Mouse (Mus musculus) intestine, embryonic 14.5 days (tissue): ENCODE measurements around the gene Larp4. TPM values are rescaled to one million over a fixed set of nuclear protein-coding genes. Genes with fewer than 3 reads are reported as not detected.

ENCODE experiments used
- ATAC-seq: fragments of 200-750 bp; cut with Nextera tagmentation; replicated peaks from 2 replicates; pipeline ENCODE4 v1.8.0; 2017; ENCODE audit warnings: low read depth, moderate number of reproducible peaks, moderate TSS enrichment, moderate library complexity; ENCODE audit not compliant: low FRiP score, low TSS enrichment
- DNase-seq: peaks from one replicate; pipeline ENCODE4 v3.0.0-alpha.2; 2018; ENCODE audit warnings: low spot score
- H3K27ac ChIP-seq: fragments of 300-500 bp; sonication (generic); 2 replicates; pipeline ENCODE4 v1.5.1; 2014; ENCODE audit warnings: low read depth, mild to moderate bottlenecking, control low read depth
- H3K27me3 ChIP-seq: fragments of 300-500 bp; sonication (generic); replicated peaks from 2 replicates; pipeline ENCODE4 v1.6.1; 2014; ENCODE audit warnings: low read length, control low read depth; ENCODE audit not compliant: control insufficient read depth, insufficient read depth
- H3K36me3 ChIP-seq: fragments of 300-500 bp; sonication (generic); 2 replicates; pipeline ENCODE4 v1.6.1; 2014; ENCODE audit warnings: low read length, control low read depth; ENCODE audit not compliant: control insufficient read depth, insufficient read depth
- H3K4me1 ChIP-seq: fragments of 300-500 bp; sonication (generic); replicated peaks from 2 replicates; pipeline ENCODE4 v1.6.1; 2014; ENCODE audit warnings: low read length, control low read depth, mixed read lengths; ENCODE audit not compliant: control insufficient read depth, insufficient read depth
- H3K4me2 ChIP-seq: fragments of 300-500 bp; sonication (generic); 2 replicates; pipeline ENCODE4 v1.6.1; 2014; ENCODE audit warnings: low read length
- H3K4me3 ChIP-seq: fragments of 300-500 bp; sonication (generic); 2 replicates; pipeline ENCODE4 v1.5.1; 2014; ENCODE audit warnings: low read depth, low read length, control low read depth, mixed read lengths
- H3K9ac ChIP-seq: fragments of 300-500 bp; sonication (generic); 2 replicates; pipeline ENCODE4 v1.6.1; 2014; ENCODE audit warnings: mild to moderate bottlenecking, low read length
- H3K9me3 ChIP-seq: fragments of 300-500 bp; sonication (generic); 2 replicates; pipeline ENCODE4 v1.6.1; 2016; ENCODE audit warnings: low read length, control low read depth; ENCODE audit not compliant: control insufficient read depth
- WGBS: fragments of 180-500 bp; shearing (Covaris S2); extraction: QIAGEN DNeasy Blood & Tissue Kit; methylation state at CpG from one replicate; pipeline ENCODE4 v1.1.7; 2014; 5-methylcytosine and 5-hydroxymethylcytosine counted together
- polyA plus RNA-seq: library from polyadenylated mRNA; unstranded; fragments of >200 nt; fragmentation: Nextera tagmentation; extraction: Ambion mirVana; gene quantifications from 2 replicates; pipeline ENCODE4 v1.2.1, GENCODE M21; 2014

The Larp4 gene
- polyA plus RNA-seq, 1 experiment from 2014 or later: 49.0 TPM

- Histone ChIP-seq H3K9ac (no peak overlapping the region), H3K4me3 (no peak overlapping the region), H3K4me1 (no peaks in the 10 kb centered on the region), H3K9me3 (peaks cover 3% of the 10 kb centered on the region; the same call in 1 of the 2 replicates), H3K36me3 (no peaks in the 10 kb centered on the region), H3K27me3 (no peaks in the 10 kb centered on the region), H3K4me2 (no peak overlapping the region), H3K27ac (no peak overlapping the region)
- DNase-seq (no peak), ATAC-seq (no peak)
- 77% methylated on average over 11 of the region's 11 CpGs for WGBS
Measured at GRCm38 (mm10) chr15:100025076-100025834, 55.4 kb downstream of the Larp4 start.

DNA sequence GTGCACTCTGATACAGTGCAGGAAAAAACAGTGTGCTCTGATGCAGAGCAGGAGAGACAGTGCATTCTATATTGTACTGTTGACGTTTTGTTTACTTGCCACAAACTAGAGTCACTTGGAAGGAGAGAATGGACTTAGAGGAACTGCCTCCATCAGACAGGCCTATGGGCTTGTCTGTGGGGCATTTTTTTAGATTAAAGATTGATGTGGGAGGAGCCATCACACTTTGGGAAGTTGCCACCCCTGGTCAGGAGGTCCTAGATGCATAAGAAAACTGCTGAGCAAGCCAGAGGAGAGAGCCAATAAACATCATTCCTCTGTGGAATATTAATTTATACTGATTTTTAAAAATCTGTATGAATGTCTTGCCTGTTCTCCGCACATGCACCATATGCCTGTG is 58.3 kb downstream of the Larp4 start:
- no peaks in the 10 kb centered on the region for H3K4me1 ChIP-seq
- no peaks in the 10 kb centered on the region for H3K9me3 ChIP-seq
- 87% methylated on average over 2 of the region's 2 CpGs for WGBS
- H3K4me2 ChIP-seq: no peak overlapping the region
- no peak overlapping the region for H3K9ac ChIP-seq
- H3K27ac ChIP-seq: no peak overlapping the region
- DNase-seq (no peak), ATAC-seq (no peak)
- no peaks in the 10 kb centered on the region for H3K36me3 ChIP-seq
- H3K4me3 ChIP-seq: no peak overlapping the region
- H3K27me3 ChIP-seq: no peaks in the 10 kb centered on the region

DNA sequence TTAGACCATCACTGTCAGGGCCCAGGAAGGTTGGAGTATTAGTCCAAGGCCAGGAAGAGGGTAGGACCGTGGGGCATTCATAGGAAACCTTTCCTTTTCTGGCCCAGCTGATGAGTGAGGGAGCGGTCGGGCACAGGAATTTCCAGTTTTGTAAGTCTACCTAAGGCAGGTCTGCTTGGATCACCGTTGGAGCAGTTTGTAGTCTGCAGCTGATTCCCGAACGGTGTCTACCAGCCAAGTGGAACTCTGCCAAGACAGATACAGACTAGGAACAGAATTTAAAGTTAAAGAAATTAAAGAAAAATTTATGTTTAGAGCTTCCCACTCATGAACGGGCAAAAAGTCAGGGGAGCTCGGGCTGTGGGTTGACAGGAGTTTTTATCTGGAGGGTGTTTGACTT is 59.6 kb downstream of the Larp4 start:
- 63% methylated on average over 8 of the region's 8 CpGs for WGBS
- Histone ChIP-seq H3K27ac (no peak overlapping the region), H3K9ac (no peak overlapping the region), H3K4me2 (no peak overlapping the region), H3K36me3 (no peaks in the 10 kb centered on the region), H3K27me3 (no peaks in the 10 kb centered on the region), H3K4me3 (no peak overlapping the region), H3K9me3 (no peaks in the 10 kb centered on the region), H3K4me1 (no peaks in the 10 kb centered on the region)
- DNase-seq (no peak), ATAC-seq (no peak)

DNA sequence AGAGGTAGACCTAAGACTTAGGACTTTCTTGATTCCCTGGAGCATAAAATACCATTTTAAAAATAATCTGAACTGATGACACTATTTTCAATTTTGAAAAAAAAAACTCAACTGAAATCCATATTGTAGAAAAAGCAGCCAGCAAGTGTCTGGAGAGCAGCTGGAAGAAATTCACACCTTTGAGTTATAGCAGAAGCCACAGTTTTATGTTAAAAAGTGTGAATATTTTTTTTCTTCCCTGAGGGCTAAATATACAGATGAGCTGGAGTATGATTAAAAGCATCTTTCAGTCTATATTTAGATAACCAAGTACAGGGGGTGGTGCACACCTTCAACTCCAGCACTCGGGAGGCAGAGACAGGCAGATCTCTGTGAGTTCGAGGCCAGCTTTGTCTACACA is 60.0 kb downstream of the Larp4 start:
- Histone ChIP-seq H3K27ac (no peak overlapping the region), H3K4me1 (no peaks in the 10 kb centered on the region), H3K4me2 (no peak overlapping the region), H3K9me3 (no peaks in the 10 kb centered on the region), H3K4me3 (no peak overlapping the region), H3K27me3 (no peaks in the 10 kb centered on the region), H3K9ac (no peak overlapping the region), H3K36me3 (no peaks in the 10 kb centered on the region)
- no peak for DNase-seq
- no peak for ATAC-seq
- WGBS: 91% methylated on average over 2 of the region's 2 CpGs

DNA sequence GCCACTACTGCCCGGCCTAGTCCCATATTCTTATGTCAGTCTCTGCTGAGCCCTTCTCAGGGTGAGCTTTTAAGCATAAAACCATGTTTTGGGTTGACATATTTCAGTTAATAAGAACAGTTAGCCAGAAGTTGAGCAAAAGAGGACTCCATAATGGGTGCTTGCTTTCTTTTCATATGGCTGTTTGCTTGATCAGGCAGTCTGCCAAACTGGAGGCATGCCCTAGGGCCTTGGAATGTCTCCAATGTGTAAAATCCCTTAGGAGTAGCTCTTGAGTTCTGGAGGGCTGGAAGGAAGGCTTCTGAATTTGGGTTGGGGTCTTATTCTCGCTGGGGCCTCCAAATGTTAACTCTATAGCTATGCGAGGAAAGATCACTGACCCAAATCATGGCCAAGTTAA is 62.7 kb downstream of the Larp4 start:
- H3K9me3 ChIP-seq: no peaks in the 10 kb centered on the region
- H3K27ac ChIP-seq: no peak overlapping the region
- H3K27me3 ChIP-seq: no peaks in the 10 kb centered on the region
- no peak for ATAC-seq
- no peak overlapping the region for H3K9ac ChIP-seq
- no peak overlapping the region for H3K4me3 ChIP-seq
- DNase-seq: no peak
- H3K36me3 ChIP-seq: no peaks in the 10 kb centered on the region
- no peak overlapping the region for H3K4me2 ChIP-seq
- WGBS: 96% methylated on average over 3 of the region's 3 CpGs
- H3K4me1 ChIP-seq: no peaks in the 10 kb centered on the region

DNA sequence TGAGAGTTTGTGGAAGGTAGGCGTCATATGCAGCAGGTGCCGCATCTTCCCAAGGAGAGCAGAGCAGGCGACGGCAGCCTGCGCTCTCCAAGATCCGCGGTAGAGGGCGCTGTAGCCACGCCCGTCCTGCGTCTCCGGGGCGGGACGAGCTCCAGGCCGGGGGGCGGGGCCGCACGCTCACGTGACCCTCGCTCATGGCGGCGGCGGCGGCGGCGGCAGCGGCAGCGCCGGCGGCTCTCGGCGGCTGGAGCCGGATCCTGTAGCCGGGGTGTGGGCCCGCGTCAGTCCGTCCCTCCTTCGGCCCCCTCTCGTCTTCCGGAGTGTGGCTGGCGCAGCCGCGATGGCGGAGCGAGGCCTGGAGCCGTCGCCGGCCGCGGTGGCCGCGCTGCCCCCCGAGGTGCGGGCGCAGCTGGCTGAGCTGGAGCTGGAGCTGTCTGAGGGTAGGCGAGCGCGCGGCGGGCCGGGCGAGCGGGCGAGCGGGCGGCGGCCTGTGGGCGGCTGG is 68.7 kb downstream of the Larp4 start, which contains the start of gene Dip2b:
TSS of gene Dip2b (plus strand) at position 195 of the 502 bp plus-strand sequence.
- peak; percentile 89 for ATAC-seq

GRCm38 (mm10) chr15:100039001-100039701 is 69.3 kb downstream of the Larp4 start:
- H3K4me3 ChIP-seq: peak overlapping the region; percentile 61
- under 1% methylated on average over 34 of the region's 36 CpGs for WGBS
- peak overlapping the region; percentile 91 for H3K4me2 ChIP-seq
- H3K9ac ChIP-seq: peak overlapping the region; percentile 96
- DNase-seq (peak; percentile 91), ATAC-seq (peak; percentile 65; the same call in 1 of the 2 replicates)
- no peaks in the 10 kb centered on the region for H3K36me3 ChIP-seq
- H3K9me3 ChIP-seq: no peaks in the 10 kb centered on the region
- H3K27me3 ChIP-seq: no peaks in the 10 kb centered on the region
- H3K27ac ChIP-seq: peak overlapping the region; percentile 95
- peaks cover 23% of the 10 kb centered on the region for H3K4me1 ChIP-seq

More for the DNA sequence above, 68.7 kb downstream of the Larp4 start, which contains the start of gene Dip2b:
- Histone ChIP-seq H3K36me3 (no peaks in the 10 kb centered on the region), H3K27me3 (no peaks in the 10 kb centered on the region), H3K27ac (peak within 1 kb of the TSS; percentile 95), H3K9ac (peak within 1 kb of the TSS; percentile 96), H3K9me3 (no peaks in the 10 kb centered on the region), H3K4me1 (peaks cover 23% of the 10 kb centered on the region), H3K4me2 (peak within 1 kb of the TSS; percentile 91), H3K4me3 (peak within 1 kb of the TSS; percentile 61)
- peak; percentile 98 for DNase-seq
- 0% methylated on average over 33 of the region's 68 CpGs for WGBS

DNA sequence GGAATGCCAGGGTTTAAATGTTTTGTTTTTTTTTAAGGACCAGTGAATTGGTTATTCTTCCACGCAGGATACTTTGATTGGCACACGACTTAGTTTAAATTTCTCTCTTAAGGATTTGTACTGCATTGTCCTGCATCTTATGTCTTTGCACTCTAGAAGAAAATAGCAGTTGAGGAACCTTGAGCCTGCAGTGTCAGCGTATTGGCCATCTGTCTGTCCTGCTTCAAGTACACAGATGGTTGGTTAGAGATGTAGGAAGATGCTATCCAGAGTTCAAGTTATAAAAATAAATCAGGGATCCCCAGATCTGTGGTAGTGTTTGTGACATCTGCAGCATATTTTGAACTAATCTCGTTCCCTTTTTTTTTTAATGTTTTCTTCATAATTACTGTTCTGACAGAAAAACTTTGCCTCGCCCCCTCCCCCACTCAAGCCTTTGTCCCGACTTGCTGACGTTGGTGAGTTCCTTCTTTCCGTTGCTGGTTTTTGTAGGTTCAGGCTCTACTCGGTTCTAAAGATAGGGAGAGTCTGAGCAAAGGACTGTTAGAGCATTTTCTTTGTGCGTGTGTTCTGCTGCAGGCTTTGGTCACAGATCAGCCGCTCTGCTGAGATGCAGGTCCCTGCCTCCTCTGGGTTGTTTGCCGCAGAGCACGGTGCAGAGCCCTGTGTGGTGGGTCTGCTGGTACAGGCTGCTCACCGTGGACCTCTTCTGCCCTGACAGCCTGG is 70.8 kb downstream of the Larp4 start:
- peak overlapping the region; percentile 11; the same call in 1 of the 2 replicates for H3K27ac ChIP-seq

More for the DNA sequence above, 70.8 kb downstream of the Larp4 start:
- Histone ChIP-seq H3K4me2 (peak overlapping the region; percentile 91), H3K9ac (0 out of 2 replicates have a peak overlapping the region, but pooled peaks have one; percentile 27), H3K4me1 (peaks cover 25% of the 10 kb centered on the region), H3K4me3 (0 out of 2 replicates have a peak overlapping the region, but pooled peaks have one; percentile 8), H3K36me3 (no peaks in the 10 kb centered on the region), H3K9me3 (no peaks in the 10 kb centered on the region), H3K27me3 (no peaks in the 10 kb centered on the region)
- ATAC-seq (no peak), DNase-seq (no peak)
- WGBS: 29% methylated on average over 14 of the region's 14 CpGs
